Mouse (Mus musculus): ENCODE data around the gene Usb1. TPM values are rescaled to one million over a fixed set of nuclear protein-coding genes. Genes with fewer than 3 reads are reported as not detected.

The Usb1 gene
- polyA plus RNA-seq, 1 experiment from 2014 or later = 31.0 TPM

- Histone ChIP-seq H3K4me3 (replicated peaks; ENCODE audit: low read length) (no peak overlapping the region), H3K9ac (no peak overlapping the region), H3K27ac (0 out of 2 replicates have a peak overlapping the region, but pooled peaks have one; percentile 41), H3K36me3 (replicated peaks; ENCODE audit: control insufficient read depth, insufficient read depth) (peaks cover 18% of the 10 kb centered on the region), H3K9me3 (ENCODE audit: control insufficient read depth, low read length) (no peaks in the 10 kb centered on the region), H3K4me1 (replicated peaks; ENCODE audit: control insufficient read depth, insufficient read depth, low read length) (peaks cover 28% of the 10 kb centered on the region), H3K27me3 (ENCODE audit: control insufficient read depth, insufficient read depth, low read length) (no peaks in the 10 kb centered on the region), H3K4me2 (replicated peaks) (0 out of 2 replicates have a peak overlapping the region, but pooled peaks have one; percentile 15)
- peak; percentile 47 for DNase-seq (ENCODE audit: low spot score)
- 41% methylated on average over 19 of the region's 19 CpGs for WGBS
- ATAC-seq (ENCODE audit: low FRiP score) = no peak
Observed at GRCm38 (mm10) chr8:95348811-95349630, 16.9 kb downstream of the Usb1 start.

- Histone ChIP-seq H3K4me3 (replicated peaks; ENCODE audit: low read length) (peak overlapping the region; percentile 93), H3K9me3 (ENCODE audit: control insufficient read depth, low read length) (no peaks in the 10 kb centered on the region), H3K36me3 (replicated peaks; ENCODE audit: control insufficient read depth, insufficient read depth) (peaks cover under 1% of the 10 kb centered on the region; the same call in 1 of the 2 replicates), H3K27ac (no peak overlapping the region), H3K4me1 (replicated peaks; ENCODE audit: control insufficient read depth, insufficient read depth, low read length) (peaks cover 42% of the 10 kb centered on the region), H3K9ac (no peak overlapping the region), H3K27me3 (ENCODE audit: control insufficient read depth, insufficient read depth, low read length) (no peaks in the 10 kb centered on the region), H3K4me2 (replicated peaks) (peak overlapping the region; percentile 96)
- 0 out of 2 replicates have a peak, but pooled peaks have one; percentile 25 for ATAC-seq (ENCODE audit: low FRiP score)
- WGBS = 2% methylated on average over 15 of the region's 15 CpGs
- peak; percentile 64 for DNase-seq (ENCODE audit: low spot score)
Observed at GRCm38 (mm10) chr8:95351461-95351860, 19.4 kb downstream of the Usb1 start.

GRCm38 (mm10) chr8:95352151-95352870, 20.2 kb downstream of the Usb1 start, which contains the start of gene Mmp15:
Gene Mmp15, plus strand, starts transcription at chr8:95352268.
- Histone ChIP-seq H3K4me3 (replicated peaks; ENCODE audit: low read length) (peak within 1 kb of the TSS; percentile 93), H3K27me3 (ENCODE audit: control insufficient read depth, insufficient read depth, low read length) (no peaks in the 10 kb centered on the region), H3K9ac (peak within 1 kb of the TSS; percentile 88), H3K27ac (peak within 1 kb of the TSS; percentile 88), H3K9me3 (ENCODE audit: control insufficient read depth, low read length) (no peaks in the 10 kb centered on the region), H3K4me2 (replicated peaks) (peak within 1 kb of the TSS; percentile 96), H3K36me3 (replicated peaks; ENCODE audit: control insufficient read depth, insufficient read depth) (no peaks in the 10 kb centered on the region; the same call in 1 of the 2 replicates), H3K4me1 (replicated peaks; ENCODE audit: control insufficient read depth, insufficient read depth, low read length) (peaks cover 44% of the 10 kb centered on the region)
- DNase-seq (ENCODE audit: low spot score) (peak; percentile 65), ATAC-seq (ENCODE audit: low FRiP score) (peak; percentile 69)
- WGBS = under 1% methylated on average over 64 of the region's 80 CpGs

- H3K9me3 ChIP-seq (ENCODE audit: control insufficient read depth, low read length) = no peaks in the 10 kb centered on the region
- peak; percentile 39 for ATAC-seq (ENCODE audit: low FRiP score)
- H3K4me3 ChIP-seq (replicated peaks; ENCODE audit: low read length) = peak overlapping the region; percentile 93
- H3K27me3 ChIP-seq (ENCODE audit: control insufficient read depth, insufficient read depth, low read length) = no peaks in the 10 kb centered on the region
- 2% methylated on average over 61 of the region's 62 CpGs for WGBS
- H3K9ac ChIP-seq = peak overlapping the region; percentile 88
- DNase-seq (ENCODE audit: low spot score) = peak; percentile 62
- H3K4me1 ChIP-seq (replicated peaks; ENCODE audit: control insufficient read depth, insufficient read depth, low read length) = peaks cover 43% of the 10 kb centered on the region
- H3K27ac ChIP-seq = peak overlapping the region; percentile 88
- no peaks in the 10 kb centered on the region for H3K36me3 ChIP-seq (replicated peaks; ENCODE audit: control insufficient read depth, insufficient read depth)
- peak overlapping the region; percentile 96 for H3K4me2 ChIP-seq (replicated peaks)
Observed at GRCm38 (mm10) chr8:95352871-95353866, 21.1 kb downstream of the Usb1 start.

GRCm38 (mm10) chr8:95354606-95355005, 22.5 kb downstream of the Usb1 start:
- DNase-seq (ENCODE audit: low spot score) = no peak
- ATAC-seq (ENCODE audit: low FRiP score) = no peak
- H3K9ac ChIP-seq = 0 out of 2 replicates have a peak overlapping the region, but pooled peaks have one; percentile 88
- no peaks in the 10 kb centered on the region for H3K9me3 ChIP-seq (ENCODE audit: control insufficient read depth, low read length)
- H3K4me2 ChIP-seq (replicated peaks) = peak overlapping the region; percentile 96
- peak overlapping the region; percentile 93; the same call in 1 of the 2 replicates for H3K4me3 ChIP-seq (replicated peaks; ENCODE audit: low read length)
- 75% methylated on average over 2 of the region's 2 CpGs for WGBS
- H3K27ac ChIP-seq = no peak overlapping the region
- H3K4me1 ChIP-seq (replicated peaks; ENCODE audit: control insufficient read depth, insufficient read depth, low read length) = peaks cover 42% of the 10 kb centered on the region
- H3K36me3 ChIP-seq (replicated peaks; ENCODE audit: control insufficient read depth, insufficient read depth) = no peaks in the 10 kb centered on the region
- H3K27me3 ChIP-seq (ENCODE audit: control insufficient read depth, insufficient read depth, low read length) = no peaks in the 10 kb centered on the region

GRCm38 (mm10) chr8:95358550-95359411, 26.7 kb downstream of the Usb1 start:
- DNase-seq (ENCODE audit: low spot score) = no peak
- peaks cover 53% of the 10 kb centered on the region for H3K4me1 ChIP-seq (replicated peaks; ENCODE audit: control insufficient read depth, insufficient read depth, low read length)
- H3K4me2 ChIP-seq (replicated peaks) = no peak overlapping the region
- H3K9me3 ChIP-seq (ENCODE audit: control insufficient read depth, low read length) = no peaks in the 10 kb centered on the region
- WGBS = 55% methylated on average over 8 of the region's 8 CpGs
- H3K27me3 ChIP-seq (ENCODE audit: control insufficient read depth, insufficient read depth, low read length) = no peaks in the 10 kb centered on the region
- H3K9ac ChIP-seq = no peak overlapping the region
- no peak for ATAC-seq (ENCODE audit: low FRiP score)
- no peak overlapping the region for H3K4me3 ChIP-seq (replicated peaks; ENCODE audit: low read length)
- H3K36me3 ChIP-seq (replicated peaks; ENCODE audit: control insufficient read depth, insufficient read depth) = no peaks in the 10 kb centered on the region
- H3K27ac ChIP-seq = no peak overlapping the region

- 0 out of 2 replicates have a peak overlapping the region, but pooled peaks have one; percentile 24 for H3K27ac ChIP-seq
- H3K36me3 ChIP-seq (replicated peaks; ENCODE audit: control insufficient read depth, insufficient read depth) = no peaks in the 10 kb centered on the region
- H3K9me3 ChIP-seq (ENCODE audit: control insufficient read depth, low read length) = no peaks in the 10 kb centered on the region; the same call in 1 of the 2 replicates
- no peak overlapping the region for H3K4me2 ChIP-seq (replicated peaks)
- no peaks in the 10 kb centered on the region for H3K27me3 ChIP-seq (ENCODE audit: control insufficient read depth, insufficient read depth, low read length)
- DNase-seq (ENCODE audit: low spot score) (no peak), ATAC-seq (ENCODE audit: low FRiP score) (peak; percentile 39; the same call in 1 of the 2 replicates)
- no peak overlapping the region for H3K4me3 ChIP-seq (replicated peaks; ENCODE audit: low read length)
- H3K9ac ChIP-seq = no peak overlapping the region; the same call in 1 of the 2 replicates
- H3K4me1 ChIP-seq (replicated peaks; ENCODE audit: control insufficient read depth, insufficient read depth, low read length) = peaks cover 39% of the 10 kb centered on the region
- 38% methylated on average over 7 of the region's 7 CpGs for WGBS
Observed at GRCm38 (mm10) chr8:95360181-95361015, 28.3 kb downstream of the Usb1 start.
